Mouse (Mus musculus) kidney, postnatal 25 days (tissue): ENCODE measurements around the gene Cat.

Source experiments
- DNase-seq, 2 experiments: peaks; one replicate each; pipeline ENCODE4 v3.0.0; 2021; ENCODE audit warnings: mixed read lengths in 2 of 2

Gene Cat

GRCm38 (mm10) chr2:103476657-103477056 is 8.3 kb downstream of the Cat start:
- no peak for DNase-seq

- no peak for DNase-seq
Measured at GRCm38 (mm10) chr2:103476180-103476579, 8.8 kb downstream of the Cat start.

- DNase-seq, result no peak
Measured at GRCm38 (mm10) chr2:103473362-103473761, 11.6 kb downstream of the Cat start.

DNA sequence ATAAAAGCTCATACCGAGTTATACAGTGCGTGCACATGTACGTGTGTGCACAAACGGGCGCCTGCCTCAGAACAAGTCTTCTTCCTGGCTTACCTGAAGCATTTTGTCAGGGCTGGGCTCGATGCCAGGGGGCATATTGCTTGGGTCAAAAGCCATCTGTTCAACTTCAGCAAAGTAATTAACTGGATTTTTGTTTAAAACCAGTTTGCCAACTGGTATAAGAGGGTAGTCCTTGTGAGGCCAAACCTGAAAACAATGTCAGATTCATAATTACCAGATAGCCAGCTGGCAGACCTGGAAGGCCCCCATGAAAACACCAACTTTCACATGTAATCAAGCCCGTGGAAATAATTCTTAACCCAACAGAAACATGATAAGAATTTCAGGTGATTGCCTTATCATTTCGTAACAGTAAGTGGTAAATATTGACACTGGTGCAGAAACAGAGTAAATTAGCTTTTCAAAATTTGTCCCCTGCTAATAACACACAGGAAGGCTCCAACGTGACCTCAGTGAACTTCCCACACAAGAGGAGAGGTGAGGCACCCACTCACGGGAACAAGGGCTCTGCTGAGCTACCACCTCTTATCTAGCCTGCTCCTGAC is 17.9 kb downstream of the Cat start:
- DNase-seq, result peak; percentile 85 to 86

DNA sequence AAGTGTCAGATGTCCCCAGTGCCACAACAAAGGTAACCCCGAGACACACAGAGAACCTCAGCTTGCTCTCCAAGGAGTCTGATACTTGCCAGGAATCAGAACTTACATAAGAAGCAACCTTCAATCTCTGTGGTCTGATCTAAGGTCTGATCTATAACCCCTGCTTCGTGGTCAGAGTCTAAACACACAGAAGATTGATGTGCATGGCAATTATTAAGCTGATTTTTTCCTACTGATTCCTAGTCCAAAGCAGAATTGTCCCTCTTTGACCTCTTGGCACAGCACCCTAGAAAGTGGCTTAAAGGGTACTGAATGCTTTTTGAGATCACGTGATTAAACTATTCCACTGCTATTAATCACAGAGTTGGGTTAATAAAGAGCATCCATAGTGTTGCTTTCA is 18.7 kb downstream of the Cat start:
- peak; percentile 54 to 64 for DNase-seq

DNA sequence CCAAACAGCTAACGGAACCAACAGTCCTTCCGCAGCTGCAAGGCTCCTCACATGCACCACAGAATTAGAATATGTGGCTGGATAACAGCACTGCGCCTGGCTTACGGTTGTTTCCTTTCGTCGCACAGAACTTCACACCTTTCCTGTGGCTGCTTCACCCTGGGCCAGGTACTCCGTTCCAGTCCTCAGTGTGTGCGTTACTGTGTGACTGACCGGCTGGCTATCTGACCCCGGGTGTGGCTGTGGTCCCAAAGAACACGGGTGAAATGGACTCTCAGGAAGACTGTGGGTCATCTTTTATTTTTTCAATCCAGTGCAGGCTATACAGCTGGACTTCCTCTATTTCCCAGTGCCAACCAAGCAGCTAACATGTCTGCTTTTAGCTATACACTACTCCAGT is 19.5 kb downstream of the Cat start:
- peak in 1 of 2 experiments; percentile 59 for DNase-seq

DNA sequence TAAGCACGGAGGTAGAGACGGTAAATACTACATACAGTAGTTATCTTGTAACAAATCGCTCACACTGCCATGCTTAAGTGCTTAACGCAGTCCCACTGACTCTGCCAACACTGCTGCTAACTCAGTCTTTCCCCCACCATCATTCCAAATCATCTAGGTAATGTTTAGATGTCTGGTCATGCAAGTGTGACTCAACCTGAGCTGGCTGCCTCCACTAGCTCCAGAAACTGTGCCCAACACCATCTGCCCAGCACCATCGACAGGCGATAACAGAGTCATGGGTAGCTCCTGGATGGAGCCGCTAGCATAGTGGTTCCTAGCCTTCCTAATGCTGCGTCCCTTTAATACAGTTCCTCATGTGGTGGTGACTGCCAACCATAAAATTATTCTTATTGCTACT is 20.4 kb downstream of the Cat start:
- no peak for DNase-seq

DNA sequence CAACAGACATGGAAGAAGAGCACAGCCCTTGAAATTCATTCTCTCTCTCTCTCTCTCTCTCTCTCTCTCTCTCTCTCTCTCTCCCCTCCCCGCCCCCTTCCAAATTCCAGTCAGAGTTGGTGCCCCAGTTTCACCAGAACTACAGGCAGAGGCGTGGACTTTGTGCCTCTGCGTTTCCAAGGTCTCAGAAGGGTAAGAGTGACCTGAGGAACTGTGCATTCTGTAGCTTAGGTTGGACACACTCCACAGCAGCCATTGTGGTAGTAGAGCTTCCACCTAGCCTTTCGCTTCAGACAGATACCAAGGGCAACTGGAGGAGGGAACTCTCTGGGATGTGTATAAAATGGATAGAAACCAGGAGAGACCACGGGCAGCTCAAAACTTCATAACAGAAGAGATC is 22.2 kb downstream of the Cat start:
- DNase-seq, result peak in 1 of 2 experiments; percentile 62

- no peak for DNase-seq
Measured at GRCm38 (mm10) chr2:103461743-103462142, 23.2 kb downstream of the Cat start.

DNA sequence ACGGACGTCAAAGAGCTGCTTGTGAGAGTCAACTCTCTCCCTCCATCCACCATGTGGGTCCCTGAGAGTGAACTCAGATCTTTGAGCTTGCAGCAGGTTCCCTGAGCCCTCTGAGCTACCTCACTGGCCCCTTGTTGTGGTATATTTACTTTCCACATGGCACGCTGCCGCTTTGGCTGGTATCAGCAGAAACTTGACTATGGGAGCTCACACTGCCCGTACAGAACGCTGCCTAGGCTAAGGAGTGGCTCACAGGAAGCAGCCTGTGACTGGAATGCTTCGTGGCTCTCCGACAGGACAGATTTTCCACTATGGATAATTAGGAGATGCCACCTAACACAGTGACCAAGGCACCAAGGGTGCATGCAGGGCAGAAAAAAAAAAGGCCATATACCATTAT is 23.8 kb downstream of the Cat start:
- DNase-seq, result no peak

GRCm38 (mm10) chr2:103459069-103459468 is 25.9 kb downstream of the Cat start:
- no peak for DNase-seq

- DNase-seq, result no peak
Measured at GRCm38 (mm10) chr2:103457628-103458027, 27.3 kb downstream of the Cat start.

GRCm38 (mm10) chr2:103457048-103457447 is 27.9 kb downstream of the Cat start:
- no peak for DNase-seq

DNA sequence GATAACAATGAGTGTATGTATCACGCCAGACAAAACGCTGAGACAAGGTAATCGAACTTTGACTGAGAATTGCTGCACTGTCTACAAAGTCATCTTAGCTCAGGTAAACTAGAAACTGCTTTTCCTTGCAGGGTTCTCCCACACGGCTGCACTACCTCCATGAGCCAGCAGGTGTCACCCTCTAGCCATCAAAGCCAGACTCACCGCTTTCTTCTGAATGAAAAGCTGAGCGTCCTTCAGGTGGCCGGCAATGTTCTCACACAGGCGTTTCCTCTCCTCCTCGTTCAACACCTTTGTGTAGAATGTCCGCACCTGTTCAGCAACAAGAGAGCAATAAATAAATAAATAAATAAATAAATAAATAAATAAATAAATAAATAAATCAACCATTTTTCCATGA is 28.3 kb downstream of the Cat start:
- peak; percentile 80 to 89 for DNase-seq

DNA sequence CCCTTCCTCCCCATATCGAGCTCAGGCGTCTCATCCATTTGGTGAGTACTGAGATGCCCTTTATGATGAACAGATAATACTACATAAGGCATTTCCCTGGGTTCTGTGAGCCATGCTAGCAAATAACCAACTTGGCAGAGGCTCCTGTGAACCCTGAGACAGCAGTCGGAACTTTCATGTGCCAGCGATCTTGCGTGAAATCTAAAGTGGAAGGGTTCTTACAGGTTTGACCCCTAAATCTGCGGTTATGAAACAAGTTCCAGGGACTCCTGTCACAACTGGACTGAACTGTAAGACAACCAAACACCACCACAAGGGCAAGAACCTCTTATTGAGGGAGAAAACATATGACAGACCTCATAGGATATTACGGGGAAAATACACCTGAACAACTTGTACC is 29.2 kb downstream of the Cat start:
- DNase-seq, result no peak

GRCm38 (mm10) chr2:103452550-103452949 is 32.4 kb downstream of the Cat start:
- no peak for DNase-seq

GRCm38 (mm10) chr2:103450267-103450666 is 34.7 kb downstream of the Cat start:
- no peak for DNase-seq

- DNase-seq, result no peak
Measured at GRCm38 (mm10) chr2:103449813-103450212, 35.1 kb downstream of the Cat start.

GRCm38 (mm10) chr2:103448947-103449560 is 35.9 kb downstream of the Cat start:
- DNase-seq, result no peak

DNA sequence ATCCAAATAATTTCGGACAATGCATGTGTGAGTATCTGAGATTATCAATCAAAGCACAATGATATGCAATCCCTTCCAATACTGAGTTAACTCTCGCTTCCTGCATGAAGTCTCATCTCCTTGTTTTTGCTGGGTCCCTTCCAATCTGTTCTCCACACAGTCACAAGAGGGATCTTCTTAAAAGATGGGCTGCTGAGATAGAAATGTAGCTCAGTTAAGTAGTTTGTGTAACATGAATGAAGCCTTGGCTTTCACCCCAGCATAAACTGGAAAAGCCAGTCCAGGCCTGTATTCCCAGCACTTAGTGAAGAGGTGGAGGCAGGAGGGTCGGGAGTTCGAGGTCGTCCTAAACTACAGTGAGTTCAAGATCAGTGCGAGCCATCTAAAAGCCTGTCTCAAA is 38.6 kb downstream of the Cat start:
- no peak for DNase-seq

GRCm38 (mm10) chr2:103445776-103446175 is 39.2 kb downstream of the Cat start:
- peak; percentile 65 to 77 for DNase-seq

GRCm38 (mm10) chr2:103439710-103440109 is 45.2 kb downstream of the Cat start:
- peak; percentile 83 to 92 for DNase-seq

DNA sequence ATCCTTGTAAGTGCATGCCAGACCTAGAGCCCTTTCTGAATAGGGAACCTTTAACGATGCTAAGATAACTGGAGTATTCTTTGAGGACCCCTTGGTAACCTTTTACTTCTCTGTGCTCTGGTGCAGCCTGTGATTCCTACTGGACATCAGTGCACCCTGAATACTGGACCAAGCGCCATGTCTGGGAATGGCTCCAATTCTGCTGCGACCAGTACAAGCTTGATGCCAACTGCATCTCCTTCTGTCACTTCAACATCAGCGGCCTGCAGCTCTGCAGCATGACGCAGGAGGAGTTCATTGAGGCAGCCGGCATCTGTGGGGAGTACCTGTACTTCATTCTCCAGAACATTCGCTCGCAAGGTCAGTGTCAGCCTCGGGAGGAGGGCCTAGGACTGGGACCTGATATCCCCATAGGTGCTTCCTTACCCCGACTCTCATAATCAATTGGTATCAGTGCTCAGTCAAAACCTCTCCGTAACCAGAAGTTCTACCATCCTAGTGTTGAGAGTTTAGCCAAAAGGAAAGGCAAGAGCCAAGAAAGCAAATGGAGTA is 45.8 kb downstream of the Cat start:
- DNase-seq, result no peak

- DNase-seq, result no peak
Measured at GRCm38 (mm10) chr2:103436534-103436933, 48.4 kb downstream of the Cat start.

DNA sequence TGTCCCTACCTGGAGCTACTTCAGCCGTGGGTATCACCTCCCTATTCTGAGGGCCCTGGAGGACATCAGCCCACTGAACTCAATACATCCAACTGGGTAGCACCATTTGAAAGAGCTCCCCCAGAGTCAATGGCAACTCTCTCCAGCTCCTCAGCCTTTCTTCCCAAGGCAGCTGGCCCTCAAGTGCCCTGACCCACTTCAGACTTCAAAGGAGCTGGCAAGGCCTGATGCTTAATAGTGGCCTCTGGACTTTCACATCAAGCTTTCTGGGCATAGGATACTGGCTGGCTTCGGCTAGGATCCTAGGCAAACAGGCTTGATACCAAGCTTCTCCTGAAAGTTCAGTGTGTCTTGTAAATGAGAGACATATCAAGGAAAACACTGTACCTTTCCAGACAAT is 49.9 kb downstream of the Cat start:
- peak; percentile 17 to 46 for DNase-seq
